Mouse (Mus musculus) hindbrain, embryonic 15.5 days (tissue): ENCODE results near the gene Tbc1d25. TPM values are rescaled to one million over a fixed set of nuclear protein-coding genes. Genes with fewer than 3 reads are reported as not detected.

Experiments used
- ATAC-seq: fragments of 200-750 bp; cut with Nextera tagmentation; 2 replicates; pipeline ENCODE4 v1.8.0; 2017; ENCODE audit warnings: low read depth, moderate number of reproducible peaks, moderate TSS enrichment; ENCODE audit not compliant: low FRiP score
- H3K27ac ChIP-seq: fragments of 300-500 bp; sonication (generic); replicated peaks from 2 replicates; pipeline ENCODE4 v1.5.1; 2015; ENCODE audit warnings: mild to moderate bottlenecking, inconsistent platforms
- H3K27me3 ChIP-seq: fragments of 300-500 bp; sonication (generic); 2 replicates; pipeline ENCODE4 v1.6.1; 2015; ENCODE audit warnings: control low read depth, inconsistent platforms
- H3K36me3 ChIP-seq: fragments of 300-500 bp; sonication (generic); 2 replicates; pipeline ENCODE4 v1.6.1; 2015; ENCODE audit warnings: control low read depth, inconsistent platforms
- H3K4me1 ChIP-seq: fragments of 300-500 bp; sonication (generic); replicated peaks from 2 replicates; pipeline ENCODE4 v1.6.1; 2015; ENCODE audit warnings: control low read depth, inconsistent platforms
- H3K4me2 ChIP-seq: fragments of 300-500 bp; sonication (generic); 2 replicates; pipeline ENCODE4 v1.6.1; 2015; ENCODE audit warnings: moderate library complexity, mild to moderate bottlenecking, inconsistent platforms
- H3K4me3 ChIP-seq: fragments of 300-500 bp; sonication (generic); 2 replicates; pipeline ENCODE4 v1.5.1; 2015; ENCODE audit warnings: mild to moderate bottlenecking, inconsistent platforms
- H3K9ac ChIP-seq: fragments of 300-500 bp; sonication (generic); 2 replicates; pipeline ENCODE4 v1.6.1; 2015; ENCODE audit warnings: inconsistent platforms
- H3K9me3 ChIP-seq: fragments of 300-500 bp; sonication (generic); 2 replicates; pipeline ENCODE4 v1.6.1; 2016; ENCODE audit warnings: control low read depth, inconsistent platforms
- WGBS: fragments of 180-500 bp; shearing (Covaris S2); methylation state at CpG from one replicate; pipeline ENCODE4 v1.1.7; 2015; 5-methylcytosine and 5-hydroxymethylcytosine counted together
- polyA plus RNA-seq: library from polyadenylated mRNA; unstranded; fragments of >200 nt; fragmentation: Nextera tagmentation; extraction: Ambion mirVana; gene quantifications from 2 replicates; pipeline ENCODE4 v1.2.1, GENCODE M21; 2015

Tbc1d25 gene
- polyA plus RNA-seq, 1 experiment from 2014 or later = 25.7 TPM

GRCm38 (mm10) chrX:8175169-8175503, 845 bp downstream of the Tbc1d25 start:
- WGBS = 18% methylated on average over 4 of the region's 4 CpGs
- H3K27me3 ChIP-seq = no peaks in the 10 kb centered on the region

GRCm38 (mm10) chrX:8167716-8168647, 8.0 kb downstream of the Tbc1d25 start:
- 91% methylated on average over 10 of the region's 10 CpGs for WGBS
- Histone ChIP-seq H3K27ac (no peak overlapping the region), H3K4me3 (no peak overlapping the region), H3K4me1 (no peaks in the 10 kb centered on the region), H3K27me3 (no peaks in the 10 kb centered on the region), H3K4me2 (no peak overlapping the region), H3K9ac (no peak overlapping the region), H3K9me3 (no peaks in the 10 kb centered on the region), H3K36me3 (peaks cover 9% of the 10 kb centered on the region; the same call in 1 of the 2 replicates)
- no peak for ATAC-seq

More at GRCm38 (mm10) chrX:8175169-8175503, 845 bp downstream of the Tbc1d25 start:
- no peak for ATAC-seq
- no peak overlapping the region for H3K27ac ChIP-seq
- H3K4me2 ChIP-seq = peak overlapping the region; percentile 59
- H3K4me1 ChIP-seq = peaks cover 5% of the 10 kb centered on the region
- H3K4me3 ChIP-seq = peak overlapping the region; percentile 60
- peaks cover 9% of the 10 kb centered on the region; the same call in 1 of the 2 replicates for H3K36me3 ChIP-seq
- H3K9ac ChIP-seq = peak overlapping the region; percentile 65
- H3K9me3 ChIP-seq = no peaks in the 10 kb centered on the region

- Histone ChIP-seq H3K4me3 (no peak overlapping the region), H3K9me3 (no peaks in the 10 kb centered on the region), H3K27me3 (no peaks in the 10 kb centered on the region), H3K4me1 (no peaks in the 10 kb centered on the region), H3K36me3 (no peaks in the 10 kb centered on the region), H3K9ac (no peak overlapping the region), H3K27ac (no peak overlapping the region), H3K4me2 (no peak overlapping the region)
- ATAC-seq = no peak
- WGBS = 90% methylated on average over 4 of the region's 4 CpGs
Observed at GRCm38 (mm10) chrX:8164471-8164870, 11.5 kb downstream of the Tbc1d25 start.

GRCm38 (mm10) chrX:8163076-8163475, 12.9 kb downstream of the Tbc1d25 start:
- H3K36me3 ChIP-seq = no peaks in the 10 kb centered on the region
- no peaks in the 10 kb centered on the region for H3K9me3 ChIP-seq
- H3K9ac ChIP-seq = no peak overlapping the region
- H3K27ac ChIP-seq = no peak overlapping the region
- no peak overlapping the region for H3K4me3 ChIP-seq
- 91% methylated on average over 5 of the region's 5 CpGs for WGBS
- no peak for ATAC-seq
- H3K4me2 ChIP-seq = no peak overlapping the region
- no peaks in the 10 kb centered on the region for H3K27me3 ChIP-seq
- no peaks in the 10 kb centered on the region for H3K4me1 ChIP-seq

- peak; percentile 94 for ATAC-seq
- H3K4me3 ChIP-seq = peak within 1 kb of the TSS; percentile 66
- H3K27ac ChIP-seq = peak within 1 kb of the TSS; percentile 97
- WGBS = 13% methylated on average over 64 of the region's 65 CpGs
- H3K36me3 ChIP-seq = peaks cover 20% of the 10 kb centered on the region
- no peaks in the 10 kb centered on the region for H3K27me3 ChIP-seq
- no peaks in the 10 kb centered on the region for H3K9me3 ChIP-seq
- H3K9ac ChIP-seq = peak within 1 kb of the TSS; percentile 78
- H3K4me2 ChIP-seq = peak within 1 kb of the TSS; percentile 65
- H3K4me1 ChIP-seq = peaks cover 12% of the 10 kb centered on the region
Observed at GRCm38 (mm10) chrX:8145153-8145991, 30.6 kb downstream of the Tbc1d25 start, which contains the start of gene Rbm3. Gene Rbm3, minus strand, starts transcription at chrX:8145880.

- H3K4me1 ChIP-seq = peaks cover 12% of the 10 kb centered on the region
- H3K4me2 ChIP-seq = peak overlapping the region; percentile 65
- no peak overlapping the region for H3K27ac ChIP-seq
- no peaks in the 10 kb centered on the region for H3K27me3 ChIP-seq
- peak overlapping the region; percentile 66 for H3K4me3 ChIP-seq
- 79% methylated on average over 7 of the region's 7 CpGs for WGBS
- peaks cover 20% of the 10 kb centered on the region for H3K36me3 ChIP-seq
- no peak overlapping the region for H3K9ac ChIP-seq
- no peaks in the 10 kb centered on the region for H3K9me3 ChIP-seq
- no peak for ATAC-seq
Observed at GRCm38 (mm10) chrX:8143750-8144149, 32.2 kb downstream of the Tbc1d25 start.

GRCm38 (mm10) chrX:8142948-8143347, 33.0 kb downstream of the Tbc1d25 start:
- no peak overlapping the region for H3K27ac ChIP-seq
- no peak overlapping the region for H3K4me2 ChIP-seq
- H3K4me1 ChIP-seq = peaks cover 12% of the 10 kb centered on the region
- H3K27me3 ChIP-seq = no peaks in the 10 kb centered on the region
- ATAC-seq = no peak
- H3K9ac ChIP-seq = no peak overlapping the region
- 87% methylated on average over 7 of the region's 7 CpGs for WGBS
- peaks cover 20% of the 10 kb centered on the region for H3K36me3 ChIP-seq
- H3K4me3 ChIP-seq = no peak overlapping the region
- H3K9me3 ChIP-seq = no peaks in the 10 kb centered on the region

GRCm38 (mm10) chrX:8141058-8141457, 34.9 kb downstream of the Tbc1d25 start:
- H3K27me3 ChIP-seq = no peaks in the 10 kb centered on the region
- H3K4me2 ChIP-seq = no peak overlapping the region
- peaks cover 20% of the 10 kb centered on the region for H3K36me3 ChIP-seq

GRCm38 (mm10) chrX:8140446-8140845, 35.5 kb downstream of the Tbc1d25 start:
- no peak overlapping the region for H3K27ac ChIP-seq
- H3K4me2 ChIP-seq = no peak overlapping the region
- no peak for ATAC-seq
- H3K4me3 ChIP-seq = no peak overlapping the region
- peaks cover 20% of the 10 kb centered on the region for H3K36me3 ChIP-seq
- 95% methylated on average over 2 of the region's 2 CpGs for WGBS
- H3K27me3 ChIP-seq = no peaks in the 10 kb centered on the region
- no peaks in the 10 kb centered on the region for H3K9me3 ChIP-seq
- no peak overlapping the region for H3K9ac ChIP-seq
- H3K4me1 ChIP-seq = peaks cover 10% of the 10 kb centered on the region

More at GRCm38 (mm10) chrX:8141058-8141457, 34.9 kb downstream of the Tbc1d25 start:
- Histone ChIP-seq H3K27ac (no peak overlapping the region), H3K9me3 (no peaks in the 10 kb centered on the region), H3K4me1 (peaks cover 11% of the 10 kb centered on the region), H3K4me3 (no peak overlapping the region), H3K9ac (no peak overlapping the region)
- 78% methylated on average over 3 of the region's 3 CpGs for WGBS
- no peak for ATAC-seq

GRCm38 (mm10) chrX:8139480-8139879, 36.5 kb downstream of the Tbc1d25 start:
- Histone ChIP-seq H3K27me3 (no peaks in the 10 kb centered on the region), H3K9ac (no peak overlapping the region), H3K9me3 (no peaks in the 10 kb centered on the region), H3K36me3 (peaks cover 20% of the 10 kb centered on the region), H3K27ac (no peak overlapping the region), H3K4me1 (peaks cover 10% of the 10 kb centered on the region), H3K4me2 (no peak overlapping the region), H3K4me3 (no peak overlapping the region)
- no peak for ATAC-seq
- 47% methylated on average over 1 of the region's 1 CpGs for WGBS

GRCm38 (mm10) chrX:8135886-8136285, 40.1 kb downstream of the Tbc1d25 start:
- H3K9ac ChIP-seq = no peak overlapping the region
- no peak for ATAC-seq
- no peak overlapping the region for H3K27ac ChIP-seq
- no peaks in the 10 kb centered on the region for H3K9me3 ChIP-seq
- 58% methylated on average over 2 of the region's 2 CpGs for WGBS
- peaks cover 4% of the 10 kb centered on the region; the same call in 1 of the 2 replicates for H3K4me1 ChIP-seq
- no peak overlapping the region for H3K4me3 ChIP-seq
- peaks cover 5% of the 10 kb centered on the region for H3K36me3 ChIP-seq
- H3K27me3 ChIP-seq = no peaks in the 10 kb centered on the region
- H3K4me2 ChIP-seq = no peak overlapping the region
